Mouse (Mus musculus) erythroblast, embryonic 14.5 days (primary cell): ENCODE measurements around the gene Galnt9.

ENCODE experiments used
- GATA1 ChIP-seq: IDR thresholded peaks from 2 replicates; pipeline ENCODE4 v1.6.1; 2012; ENCODE audit warnings: low read length, inconsistent platforms, mixed read lengths
- TAL1 ChIP-seq: IDR thresholded peaks from 3 replicates; pipeline ENCODE4 v1.6.1; 2012; ENCODE audit warnings: low read length, inconsistent platforms, mixed read lengths

DNA sequence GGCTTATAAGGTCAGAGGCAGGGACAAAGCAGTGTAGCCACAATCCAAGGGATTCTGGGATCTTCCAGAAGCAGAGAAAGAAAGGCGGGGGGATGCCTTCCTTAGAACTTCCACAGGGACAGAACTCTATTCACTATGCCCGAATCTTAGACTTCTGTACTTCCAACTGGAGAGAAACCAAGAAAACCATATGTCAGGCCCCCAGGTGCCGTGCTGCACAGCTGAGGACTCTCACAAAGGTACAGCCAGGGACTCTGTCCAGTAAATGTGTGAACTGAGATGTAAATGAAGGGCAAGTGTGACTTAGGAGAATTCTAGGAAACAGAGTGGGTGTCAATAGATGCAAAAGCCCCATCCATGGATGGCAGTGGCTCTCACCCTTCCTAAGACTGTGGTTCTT is 7.8 kb downstream of the Galnt9 start:
- TF ChIP-seq GATA1 (no peak), TAL1 (no peak)
